Mouse (Mus musculus) C2C12 (cell line): ENCODE data around the gene Ptpre.

ENCODE experiments used
- CTCF ChIP-seq: IDR thresholded peaks from one replicate; pipeline ENCODE4 v1.5.1; 2011; ENCODE audit not compliant: control insufficient read depth, insufficient read depth, insufficient read length
- MYOG ChIP-seq: IDR thresholded peaks from one replicate; pipeline ENCODE4 v1.6.1; 2011; ENCODE audit not compliant: control insufficient read depth, insufficient read length; ENCODE audit errors: extremely low read depth

DNA sequence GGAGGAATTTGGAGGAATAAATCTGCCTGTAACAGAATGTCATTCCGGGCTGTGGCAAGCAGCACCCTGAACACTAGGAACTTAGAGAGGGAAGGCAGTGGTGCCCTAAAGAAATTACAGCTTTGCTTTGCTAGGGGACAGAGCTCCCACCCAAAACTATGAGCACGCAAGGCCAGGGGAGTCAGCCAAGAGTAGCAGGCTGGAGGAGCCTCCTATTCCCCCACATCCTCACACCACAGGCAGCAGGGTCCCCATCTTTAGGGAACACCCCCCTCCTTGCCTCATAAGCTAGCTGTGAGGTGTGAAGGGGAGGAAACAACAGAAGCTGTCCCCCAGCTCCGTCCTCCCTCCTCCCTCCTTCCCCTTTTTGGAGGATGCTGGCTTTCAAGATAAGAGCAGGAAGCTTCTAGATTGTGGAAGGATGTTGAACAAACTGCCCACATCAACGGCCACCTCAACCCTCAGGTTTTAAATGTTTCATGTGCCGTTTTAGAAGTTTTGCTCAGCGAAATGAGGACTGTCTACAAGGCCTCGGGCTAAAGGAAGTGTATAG is 61.1 kb downstream of the Ptpre start:
- TF ChIP-seq MYOG: no peak
- no peak for TF ChIP-seq CTCF
